ENCODE assay signal across 27 mouse cellular contexts in the genomic region with DNA sequence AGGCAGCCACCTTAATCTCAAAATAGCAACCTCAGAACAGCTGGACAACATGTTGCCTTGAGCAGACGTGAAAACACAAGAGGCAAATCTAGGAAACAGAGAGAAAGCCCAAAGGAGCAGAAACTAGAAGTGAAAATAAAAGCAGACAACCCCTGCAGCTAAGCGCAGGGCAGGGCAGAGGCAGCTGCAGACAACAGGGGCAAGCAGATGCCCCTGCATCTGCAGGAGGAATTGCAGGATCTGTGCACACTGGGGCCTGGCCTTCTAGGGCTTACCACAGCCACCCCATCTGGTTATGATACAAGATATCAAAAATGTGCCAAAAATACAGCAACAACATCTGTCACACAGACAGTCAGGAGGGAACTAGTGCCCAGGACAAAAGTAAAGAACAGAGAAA. TPM values are rescaled to one million over a fixed set of nuclear protein-coding genes. Genes with fewer than 3 reads are reported as not detected.
DNase-seq lines count a peak whose midpoint lies in the region; ATAC-seq and TF ChIP-seq lines count a peak whose summit lies in the region.
"Had no signal": no experiment of that assay in that cellular context is flagged by ENCODE, and none has a peak within 500 bp of the region (broad histone marks: within the 10 kb centered on the region; RNA-seq: fewer than 3 reads in every experiment).

No protein-coding gene starts in this region.

- H3K36me3 ChIP-seq in hindbrain, embryonic 13.5 days: peaks cover 87% of the 10 kb centered on the region
- H3K36me3 ChIP-seq in hindbrain, postnatal 0 days (ENCODE audit: insufficient read depth, low read length): peaks cover 47% of the 10 kb centered on the region
- no peaks in the 10 kb centered on the region; the same call in 1 of the 2 replicates for H3K36me3 ChIP-seq in midbrain, embryonic 11.5 days (ENCODE audit: control insufficient read depth, insufficient read depth, low read length)
- peaks cover 61% of the 10 kb centered on the region for H3K36me3 ChIP-seq in midbrain, postnatal 0 days (ENCODE audit: insufficient read depth, low read length)
- H3K36me3 ChIP-seq in embryonic facial prominence, embryonic 15.5 days: peaks cover 71% of the 10 kb centered on the region

- H3K9ac ChIP-seq in hindbrain, embryonic 13.5 days: peak overlapping the region; percentile 55; the same call in 1 of the 2 replicates
- H3K9ac ChIP-seq in hindbrain, postnatal 0 days (replicated peaks; ENCODE audit: low read length): no peak overlapping the region
- no peak overlapping the region for H3K9ac ChIP-seq in midbrain, embryonic 11.5 days (ENCODE audit: low read length)
- H3K9ac ChIP-seq in midbrain, postnatal 0 days (replicated peaks; ENCODE audit: low read length, poor library complexity, severe bottlenecking): no peak overlapping the region
- H3K9ac ChIP-seq in embryonic facial prominence, embryonic 15.5 days: no peak overlapping the region
- H3K9ac ChIP-seq: forebrain, embryonic 13.5 days; heart, embryonic 13.5 days; hindbrain, embryonic 15.5 days had no signal

- H3K27me3 ChIP-seq in hindbrain, embryonic 13.5 days: no peaks in the 10 kb centered on the region
- H3K27me3 ChIP-seq in hindbrain, postnatal 0 days (ENCODE audit: insufficient read depth, low read length): no peaks in the 10 kb centered on the region
- H3K27me3 ChIP-seq in midbrain, embryonic 11.5 days (ENCODE audit: control insufficient read depth, insufficient read depth, low read length): no peaks in the 10 kb centered on the region
- no peaks in the 10 kb centered on the region for H3K27me3 ChIP-seq in midbrain, postnatal 0 days (ENCODE audit: insufficient read depth, low read length)
- no peaks in the 10 kb centered on the region for H3K27me3 ChIP-seq in embryonic facial prominence, embryonic 15.5 days
- H3K27me3 ChIP-seq: forebrain, embryonic 13.5 days; heart, embryonic 13.5 days; hindbrain, embryonic 15.5 days had no signal

- no peaks in the 10 kb centered on the region for H3K9me3 ChIP-seq in hindbrain, embryonic 13.5 days
- H3K9me3 ChIP-seq in hindbrain, postnatal 0 days (ENCODE audit: low read length): no peaks in the 10 kb centered on the region
- H3K9me3 ChIP-seq in midbrain, embryonic 11.5 days (ENCODE audit: control insufficient read depth, low read length): no peaks in the 10 kb centered on the region
- H3K9me3 ChIP-seq in midbrain, postnatal 0 days (ENCODE audit: low read length): no peaks in the 10 kb centered on the region
- H3K9me3 ChIP-seq in embryonic facial prominence, embryonic 15.5 days (replicated peaks): no peaks in the 10 kb centered on the region
- H3K9me3 ChIP-seq: forebrain, embryonic 10.5 days; forebrain, embryonic 13.5 days; heart, embryonic 10.5 days; heart, embryonic 13.5 days; hindbrain, embryonic 15.5 days had no signal

- H3K27ac ChIP-seq in hindbrain, embryonic 13.5 days: no peak overlapping the region
- no peak overlapping the region for H3K27ac ChIP-seq in hindbrain, postnatal 0 days
- no peak overlapping the region for H3K27ac ChIP-seq in midbrain, embryonic 11.5 days (ENCODE audit: low read depth, low read length)
- no peak overlapping the region for H3K27ac ChIP-seq in midbrain, postnatal 0 days (ENCODE audit: low read depth, low read length)
- peak overlapping the region; percentile 48 for H3K27ac ChIP-seq in embryonic facial prominence, embryonic 15.5 days (replicated peaks)
- H3K27ac ChIP-seq: forebrain, embryonic 10.5 days; forebrain, embryonic 13.5 days; heart, adult 2 months; heart, embryonic 10.5 days; heart, embryonic 13.5 days; hindbrain, embryonic 15.5 days had no signal

- TF ChIP-seq CTCF in hindbrain, postnatal 0 days (IDR thresholded peaks at IDR 0.05; ENCODE audit: low read depth): no peak
- no peak for TF ChIP-seq CTCF in midbrain, postnatal 0 days (IDR thresholded peaks at IDR 0.05)

- H3K4me1 ChIP-seq in hindbrain, embryonic 13.5 days (replicated peaks): no peaks in the 10 kb centered on the region
- H3K4me1 ChIP-seq in hindbrain, postnatal 0 days (ENCODE audit: insufficient read depth, low read length): no peaks in the 10 kb centered on the region
- H3K4me1 ChIP-seq in midbrain, embryonic 11.5 days (ENCODE audit: control insufficient read depth, insufficient read depth, low read length): no peaks in the 10 kb centered on the region
- H3K4me1 ChIP-seq in midbrain, postnatal 0 days (ENCODE audit: insufficient read depth, low read length): no peaks in the 10 kb centered on the region
- no peaks in the 10 kb centered on the region for H3K4me1 ChIP-seq in embryonic facial prominence, embryonic 15.5 days
- H3K4me1 ChIP-seq: forebrain, embryonic 10.5 days; forebrain, embryonic 13.5 days; heart, embryonic 10.5 days; heart, embryonic 13.5 days; hindbrain, embryonic 15.5 days had no signal

- DNase-seq in hindbrain, postnatal 0 days (ENCODE audit: low spot score): no peak
- peak; percentile 44 for DNase-seq in midbrain, embryonic 11.5 days (ENCODE audit: low spot score, missing footprints)
- no peak for DNase-seq in midbrain, postnatal 0 days (ENCODE audit: low spot score)
- no peak for DNase-seq in testis, postnatal 14 days (ENCODE audit: low spot score)
- DNase-seq in kidney, adult 9 months: no peak
- DNase-seq: adrenal gland, adult 8-10 months; adrenal gland, postnatal 25 days; cerebellum, adult 11-12 months; cerebellum, adult 8-10 months; cerebellum, postnatal 10 days; cerebellum, postnatal 36 days; embryo, embryonic 11 days; gastrocnemius, postnatal 10 days; gastrocnemius, postnatal 36 days; heart, adult 2 months; heart, postnatal 14 days; heart, postnatal 4 days had no signal

- H3K4me2 ChIP-seq in hindbrain, embryonic 13.5 days: no peak overlapping the region
- H3K4me2 ChIP-seq in hindbrain, postnatal 0 days (ENCODE audit: low read depth, low read length): no peak overlapping the region
- no peak overlapping the region for H3K4me2 ChIP-seq in midbrain, embryonic 11.5 days
- no peak overlapping the region for H3K4me2 ChIP-seq in midbrain, postnatal 0 days (ENCODE audit: low read depth, low read length, poor library complexity, severe bottlenecking)
- H3K4me2 ChIP-seq in embryonic facial prominence, embryonic 15.5 days (replicated peaks): no peak overlapping the region
- H3K4me2 ChIP-seq: forebrain, embryonic 13.5 days; heart, embryonic 13.5 days; hindbrain, embryonic 15.5 days had no signal

- no peak for ATAC-seq in hindbrain, embryonic 13.5 days (ENCODE audit: low FRiP score)
- no peak for ATAC-seq in hindbrain, postnatal 0 days
- ATAC-seq in midbrain, embryonic 11.5 days (ENCODE audit: low FRiP score): no peak
- ATAC-seq in midbrain, postnatal 0 days (ENCODE audit: low FRiP score): no peak
- ATAC-seq in embryonic facial prominence, embryonic 15.5 days (ENCODE audit: insufficient number of reproducible peaks, low FRiP score, low TSS enrichment, low read depth): no peak
- ATAC-seq: activated CD4-positive, CD25-positive, alpha-beta regulatory T cell, adult 4 months; CD4-positive, CD25-positive, alpha-beta regulatory T cell, adult 4 months; forebrain, embryonic 13.5 days; forebrain, embryonic 16.5 days had no signal

- H3K4me3 ChIP-seq in hindbrain, embryonic 13.5 days: no peak overlapping the region
- H3K4me3 ChIP-seq in hindbrain, postnatal 0 days (ENCODE audit: low read length): no peak overlapping the region
- H3K4me3 ChIP-seq in midbrain, embryonic 11.5 days (ENCODE audit: low read depth, low read length): no peak overlapping the region
- no peak overlapping the region for H3K4me3 ChIP-seq in midbrain, postnatal 0 days (ENCODE audit: low read depth, low read length)
- no peak overlapping the region for H3K4me3 ChIP-seq in embryonic facial prominence, embryonic 15.5 days (replicated peaks)
- H3K4me3 ChIP-seq: forebrain, embryonic 10.5 days; forebrain, embryonic 13.5 days; heart, adult 2 months; heart, embryonic 10.5 days; heart, embryonic 13.5 days; hindbrain, embryonic 15.5 days had no signal

- 89% methylated on average over 2 of the region's 2 CpGs for WGBS in hindbrain, embryonic 13.5 days
- WGBS in hindbrain, postnatal 0 days: 79% methylated on average over 2 of the region's 2 CpGs
- WGBS in midbrain, embryonic 11.5 days: 87% methylated on average over 2 of the region's 2 CpGs
- WGBS in midbrain, postnatal 0 days: 82% methylated on average over 2 of the region's 2 CpGs
- WGBS in embryonic facial prominence, embryonic 15.5 days: 59% methylated on average over 2 of the region's 2 CpGs

RNA-seq across cellular contexts. Expression of gene Dffb, which starts 7.4 kb away (rescaled TPM):
- polyA plus RNA-seq in hindbrain, embryonic 13.5 days (2015; fragmentation: Nextera tagmentation; extraction: Ambion mirVana): 10.1 and 12.5 TPM in 2 replicates
- 15.1 and 25.7 TPM in 2 replicates for total RNA-seq in hindbrain, postnatal 0 days (2014; rRNA removed)
- polyA plus RNA-seq in hindbrain, postnatal 0 days (2015; fragmentation: Nextera tagmentation; extraction: Ambion mirVana): 10.6 and 13.1 TPM in 2 replicates
- 10.5 and 12.0 TPM in 2 replicates for polyA plus RNA-seq in midbrain, embryonic 11.5 days (2014; fragmentation: Nextera tagmentation; extraction: Ambion mirVana)
- total RNA-seq in midbrain, postnatal 0 days (2014; rRNA removed): 19.8 and 20.8 TPM in 2 replicates
- 9.7 and 10.1 TPM in 2 replicates for polyA plus RNA-seq in midbrain, postnatal 0 days (2015; fragmentation: Nextera tagmentation; extraction: Ambion mirVana)
- polyA plus RNA-seq in embryonic facial prominence, embryonic 15.5 days (2015; fragmentation: Nextera tagmentation; extraction: Ambion mirVana): 12.7 and 15.0 TPM in 2 replicates

RNA-seq across cellular contexts. Expression of gene Cep104, which starts 7.4 kb away (rescaled TPM):
- 16.1 and 19.9 TPM in 2 replicates for polyA plus RNA-seq in hindbrain, embryonic 13.5 days (2015; fragmentation: Nextera tagmentation; extraction: Ambion mirVana)
- 11.2 and 11.7 TPM in 2 replicates for total RNA-seq in hindbrain, postnatal 0 days (2014; rRNA removed)
- 11.6 and 13.9 TPM in 2 replicates for polyA plus RNA-seq in hindbrain, postnatal 0 days (2015; fragmentation: Nextera tagmentation; extraction: Ambion mirVana)
- polyA plus RNA-seq in midbrain, embryonic 11.5 days (2014; fragmentation: Nextera tagmentation; extraction: Ambion mirVana): 18.7 and 19.0 TPM in 2 replicates
- 9.6 and 11.6 TPM in 2 replicates for total RNA-seq in midbrain, postnatal 0 days (2014; rRNA removed)
- 11.7 and 12.0 TPM in 2 replicates for polyA plus RNA-seq in midbrain, postnatal 0 days (2015; fragmentation: Nextera tagmentation; extraction: Ambion mirVana)
- 14.9 and 16.1 TPM in 2 replicates for polyA plus RNA-seq in embryonic facial prominence, embryonic 15.5 days (2015; fragmentation: Nextera tagmentation; extraction: Ambion mirVana)

RNA-seq across cellular contexts. Expression of gene A430005L14Rik, which starts 10.5 kb away (rescaled TPM):
- polyA plus RNA-seq in hindbrain, embryonic 13.5 days (2015; fragmentation: Nextera tagmentation; extraction: Ambion mirVana): 65.7 and 69.2 TPM in 2 replicates
- 18.9 and 47.4 TPM in 2 replicates for total RNA-seq in hindbrain, postnatal 0 days (2014; rRNA removed)
- 45.3 and 48.2 TPM in 2 replicates for polyA plus RNA-seq in hindbrain, postnatal 0 days (2015; fragmentation: Nextera tagmentation; extraction: Ambion mirVana)
- polyA plus RNA-seq in midbrain, embryonic 11.5 days (2014; fragmentation: Nextera tagmentation; extraction: Ambion mirVana): 124 and 128 TPM in 2 replicates
- total RNA-seq in midbrain, postnatal 0 days (2014; rRNA removed): 31.3 and 38.4 TPM in 2 replicates
- 46.1 and 50.4 TPM in 2 replicates for polyA plus RNA-seq in midbrain, postnatal 0 days (2015; fragmentation: Nextera tagmentation; extraction: Ambion mirVana)
- 74.7 and 79.0 TPM in 2 replicates for polyA plus RNA-seq in embryonic facial prominence, embryonic 15.5 days (2015; fragmentation: Nextera tagmentation; extraction: Ambion mirVana)

RNA-seq across cellular contexts. Expression of gene Lrrc47, which starts 44.0 kb away (rescaled TPM):
- polyA plus RNA-seq in hindbrain, embryonic 13.5 days (2015; fragmentation: Nextera tagmentation; extraction: Ambion mirVana): 20.3 and 24.4 TPM in 2 replicates
- total RNA-seq in hindbrain, postnatal 0 days (2014; rRNA removed): 24.2 and 32.1 TPM in 2 replicates
- polyA plus RNA-seq in hindbrain, postnatal 0 days (2015; fragmentation: Nextera tagmentation; extraction: Ambion mirVana): 17.6 and 22.0 TPM in 2 replicates
- polyA plus RNA-seq in midbrain, embryonic 11.5 days (2014; fragmentation: Nextera tagmentation; extraction: Ambion mirVana): 10.9 and 13.7 TPM in 2 replicates
- total RNA-seq in midbrain, postnatal 0 days (2014; rRNA removed): 24.9 and 28.1 TPM in 2 replicates
- polyA plus RNA-seq in midbrain, postnatal 0 days (2015; fragmentation: Nextera tagmentation; extraction: Ambion mirVana): 15.8 and 22.6 TPM in 2 replicates
- 21.3 and 23.1 TPM in 2 replicates for polyA plus RNA-seq in embryonic facial prominence, embryonic 15.5 days (2015; fragmentation: Nextera tagmentation; extraction: Ambion mirVana)

RNA-seq across cellular contexts. Expression of gene Smim1, which starts 58.5 kb away (rescaled TPM):
- polyA plus RNA-seq in hindbrain, embryonic 13.5 days (2015; fragmentation: Nextera tagmentation; extraction: Ambion mirVana): 7.3 and 8.1 TPM in 2 replicates
- total RNA-seq in hindbrain, postnatal 0 days (2014; rRNA removed): 12.4 and 20.7 TPM in 2 replicates
- 17.1 and 17.7 TPM in 2 replicates for polyA plus RNA-seq in hindbrain, postnatal 0 days (2015; fragmentation: Nextera tagmentation; extraction: Ambion mirVana)
- polyA plus RNA-seq in midbrain, embryonic 11.5 days (2014; fragmentation: Nextera tagmentation; extraction: Ambion mirVana): 9.5 and 10.9 TPM in 2 replicates
- total RNA-seq in midbrain, postnatal 0 days (2014; rRNA removed): 13.4 and 20.6 TPM in 2 replicates
- 12.9 and 14.6 TPM in 2 replicates for polyA plus RNA-seq in midbrain, postnatal 0 days (2015; fragmentation: Nextera tagmentation; extraction: Ambion mirVana)
- 28.4 TPM in 2 replicates for polyA plus RNA-seq in embryonic facial prominence, embryonic 15.5 days (2015; fragmentation: Nextera tagmentation; extraction: Ambion mirVana)
